Mouse (Mus musculus) erythroblast, embryonic 14.5 days (primary cell): ENCODE results near the gene Ccdc187. TPM values are rescaled to one million over a fixed set of nuclear protein-coding genes. Genes with fewer than 3 reads are reported as not detected.

Source experiments
- H3K27me3 ChIP-seq: 2 replicates; pipeline ENCODE4 v1.6.1; 2012; ENCODE audit warnings: inconsistent platforms; ENCODE audit not compliant: control insufficient read depth
- H3K36me3 ChIP-seq: 2 replicates; pipeline ENCODE4 v1.6.1; 2012; ENCODE audit warnings: mild to moderate bottlenecking, inconsistent platforms; ENCODE audit not compliant: control insufficient read depth
- H3K4me1 ChIP-seq: 2 replicates; pipeline ENCODE4 v1.6.1; 2012; ENCODE audit warnings: inconsistent platforms; ENCODE audit not compliant: control insufficient read depth
- H3K4me3 ChIP-seq: replicated peaks from 2 replicates; pipeline ENCODE3; 2012; ENCODE audit warnings: moderate library complexity, mild to moderate bottlenecking, inconsistent platforms
- H3K9me3 ChIP-seq: 2 replicates; pipeline ENCODE4 v1.6.1; 2012; ENCODE audit warnings: low read length, inconsistent platforms, mixed read lengths; ENCODE audit not compliant: control insufficient read depth
- GATA1 ChIP-seq: IDR thresholded peaks from 2 replicates; pipeline ENCODE4 v1.6.1; 2012; ENCODE audit warnings: low read length, inconsistent platforms, mixed read lengths
- TAL1 ChIP-seq: IDR thresholded peaks from 3 replicates; pipeline ENCODE4 v1.6.1; 2012; ENCODE audit warnings: low read length, inconsistent platforms, mixed read lengths
- polyA plus RNA-seq: library from polyadenylated mRNA; stranded (reverse); fragments of >175 nt; gene quantifications from 2 replicates; pipeline ENCODE4 v1.2.3, GENCODE M21; 2012

The Ccdc187 gene
- polyA plus RNA-seq, 1 experiment, result under 0.01 TPM

DNA sequence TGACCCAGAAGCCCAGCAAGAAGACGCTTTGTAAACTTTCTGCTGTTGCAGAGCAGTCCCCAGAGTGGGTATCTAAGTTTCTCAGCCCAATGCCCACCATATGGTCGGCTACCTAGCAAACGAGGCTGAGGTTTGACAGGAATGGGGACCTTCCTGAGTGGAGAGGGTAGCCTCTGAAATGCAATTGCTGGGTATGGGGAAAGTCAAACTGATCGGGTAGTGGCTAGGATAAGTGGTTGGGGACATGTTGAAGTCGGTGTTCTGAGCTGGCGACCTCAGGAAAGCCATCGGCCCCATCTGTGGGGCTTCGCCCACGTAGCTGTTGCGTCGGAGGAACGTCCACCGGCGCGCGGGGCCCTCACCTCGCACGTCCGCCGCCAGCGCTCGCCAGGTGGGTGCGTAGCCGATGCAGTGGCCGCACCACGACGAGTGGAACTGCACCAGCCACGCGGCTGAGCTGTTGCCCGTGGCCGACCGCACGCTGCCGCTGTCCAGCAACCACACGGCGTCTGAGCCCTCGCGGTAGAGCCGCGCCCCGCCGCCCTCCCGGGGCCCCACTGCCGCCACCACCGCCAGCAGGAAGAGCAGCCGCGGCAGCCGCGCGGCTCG, 57.6 kb downstream of the Ccdc187 start:
- Histone ChIP-seq H3K9me3 (no peaks in the 10 kb centered on the region), H3K4me1 (peaks cover 42% of the 10 kb centered on the region), H3K4me3 (peak overlapping the region; percentile 73), H3K27me3 (peaks cover 6% of the 10 kb centered on the region), H3K36me3 (peaks cover 13% of the 10 kb centered on the region)
- TF ChIP-seq GATA1 (no peak), TAL1 (no peak)

- Histone ChIP-seq H3K9me3 (no peaks in the 10 kb centered on the region), H3K27me3 (peaks cover 1% of the 10 kb centered on the region; the same call in 1 of the 2 replicates), H3K36me3 (peaks cover 16% of the 10 kb centered on the region), H3K4me1 (peaks cover 42% of the 10 kb centered on the region), H3K4me3 (no peak overlapping the region)
- TF ChIP-seq GATA1 (no peak), TAL1 (no peak)
These were observed 59.6 kb downstream of the Ccdc187 start for GRCm38 (mm10) chr2:26234771-26235170.

- H3K4me1 ChIP-seq, result peaks cover 42% of the 10 kb centered on the region
- TF ChIP-seq GATA1, result no peak
- no peak for TF ChIP-seq TAL1
These were observed 60.1 kb downstream of the Ccdc187 start for GRCm38 (mm10) chr2:26234253-26234652.

DNA sequence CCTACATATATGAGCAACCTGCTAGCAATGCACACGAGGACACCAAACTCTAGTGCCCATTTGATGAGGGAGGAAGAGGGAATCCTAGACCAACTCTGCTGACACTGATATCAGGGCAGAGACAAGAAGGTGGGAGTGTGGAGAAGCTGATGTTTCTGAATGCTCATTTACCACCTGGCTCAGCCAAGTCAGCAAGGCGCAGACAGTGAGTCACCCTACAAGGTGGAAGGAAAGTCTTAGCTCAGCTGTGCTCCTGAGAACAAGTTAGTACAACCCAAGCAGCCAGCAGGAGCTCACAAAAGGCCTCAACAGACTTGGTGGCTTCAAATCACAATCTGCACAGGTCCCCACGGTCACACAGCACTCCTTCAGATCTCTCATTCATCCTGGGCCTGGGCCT, 63.0 kb downstream of the Ccdc187 start:
- TF ChIP-seq GATA1 (no peak), TAL1 (no peak)
- H3K4me1 ChIP-seq, result peaks cover 28% of the 10 kb centered on the region
- peaks cover 27% of the 10 kb centered on the region for H3K36me3 ChIP-seq
- no peak overlapping the region for H3K4me3 ChIP-seq
- H3K9me3 ChIP-seq, result no peaks in the 10 kb centered on the region
- no peaks in the 10 kb centered on the region for H3K27me3 ChIP-seq

More at GRCm38 (mm10) chr2:26234253-26234652, 60.1 kb downstream of the Ccdc187 start:
- Histone ChIP-seq H3K9me3 (no peaks in the 10 kb centered on the region), H3K4me3 (no peak overlapping the region), H3K36me3 (peaks cover 16% of the 10 kb centered on the region), H3K27me3 (no peaks in the 10 kb centered on the region)

- Histone ChIP-seq H3K27me3 (no peaks in the 10 kb centered on the region), H3K9me3 (no peaks in the 10 kb centered on the region), H3K36me3 (peaks cover 35% of the 10 kb centered on the region), H3K4me1 (peaks cover 17% of the 10 kb centered on the region), H3K4me3 (no peak overlapping the region)
- TF ChIP-seq TAL1, result no peak
- TF ChIP-seq GATA1, result no peak
These were observed 64.1 kb downstream of the Ccdc187 start for GRCm38 (mm10) chr2:26230253-26230652.

- Histone ChIP-seq H3K9me3 (no peaks in the 10 kb centered on the region), H3K36me3 (peaks cover 46% of the 10 kb centered on the region), H3K4me1 (no peaks in the 10 kb centered on the region; the same call in none of the 2 replicates), H3K4me3 (no peak overlapping the region), H3K27me3 (no peaks in the 10 kb centered on the region)
- TF ChIP-seq GATA1, result no peak
- no peak for TF ChIP-seq TAL1
These were observed 66.6 kb downstream of the Ccdc187 start for GRCm38 (mm10) chr2:26227788-26228187.

GRCm38 (mm10) chr2:26225242-26225641, 69.1 kb downstream of the Ccdc187 start:
- no peak overlapping the region for H3K4me3 ChIP-seq
- no peaks in the 10 kb centered on the region for H3K27me3 ChIP-seq
- peaks cover 4% of the 10 kb centered on the region for H3K4me1 ChIP-seq
- no peaks in the 10 kb centered on the region for H3K9me3 ChIP-seq
- TF ChIP-seq GATA1, result no peak
- TF ChIP-seq TAL1, result peak; percentile 2; the same call in 1 of the 3 replicates
- H3K36me3 ChIP-seq, result peaks cover 67% of the 10 kb centered on the region

DNA sequence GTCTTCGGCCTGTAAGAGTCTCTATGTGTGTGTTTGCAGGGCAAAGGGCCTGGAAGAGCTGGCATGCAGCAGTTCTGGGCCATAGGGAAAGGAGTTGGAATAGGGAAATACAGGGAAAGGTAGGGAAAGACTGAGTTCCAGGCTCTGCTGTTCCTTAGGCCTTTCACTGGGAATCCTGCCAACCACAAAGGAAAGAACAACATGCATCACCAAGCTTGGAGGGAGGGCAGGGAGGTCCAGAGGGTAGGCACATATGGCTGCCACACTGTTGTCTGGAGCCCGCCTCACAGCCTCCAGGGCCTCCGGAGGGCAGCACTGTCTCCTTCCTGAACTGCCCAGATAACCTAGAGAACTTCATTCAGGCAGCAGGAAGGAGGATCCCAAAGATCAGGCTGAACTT, 70.4 kb downstream of the Ccdc187 start:
- H3K4me3 ChIP-seq, result no peak overlapping the region
- peaks cover 79% of the 10 kb centered on the region for H3K36me3 ChIP-seq
- TF ChIP-seq GATA1 (no peak), TAL1 (no peak)
- no peaks in the 10 kb centered on the region for H3K9me3 ChIP-seq
- H3K27me3 ChIP-seq, result no peaks in the 10 kb centered on the region
- H3K4me1 ChIP-seq, result peaks cover 4% of the 10 kb centered on the region

GRCm38 (mm10) chr2:26214526-26214925, 79.8 kb downstream of the Ccdc187 start:
- no peaks in the 10 kb centered on the region for H3K9me3 ChIP-seq
- H3K36me3 ChIP-seq, result peaks cover 87% of the 10 kb centered on the region
- no peaks in the 10 kb centered on the region for H3K27me3 ChIP-seq
- H3K4me3 ChIP-seq, result no peak overlapping the region
- H3K4me1 ChIP-seq, result no peaks in the 10 kb centered on the region
- TF ChIP-seq TAL1 (no peak), GATA1 (no peak)

- peaks cover 48% of the 10 kb centered on the region for H3K36me3 ChIP-seq
- TF ChIP-seq TAL1 (no peak), GATA1 (no peak)
- no peaks in the 10 kb centered on the region for H3K9me3 ChIP-seq
- peaks cover 7% of the 10 kb centered on the region for H3K4me1 ChIP-seq
- H3K27me3 ChIP-seq, result peaks cover 35% of the 10 kb centered on the region
- no peak overlapping the region for H3K4me3 ChIP-seq
These were observed 84.8 kb downstream of the Ccdc187 start for GRCm38 (mm10) chr2:26209566-26209965.
